Mouse (Mus musculus) heart, adult 18-20 months (tissue): ENCODE results near the gene Pkp3. TPM values are rescaled to one million over a fixed set of nuclear protein-coding genes. Genes with fewer than 3 reads are reported as not detected.
A peak's percentile ranks its signal among the peaks of the same experiment; 100 is the strongest.
"Not testable (repeated sequence)": the region's sequence is repeated elsewhere in the genome, so short reads cannot be mapped to it uniquely, and the experiment has no call there.

Source experiments
- DNase-seq, 2 experiments: peaks; one replicate each; pipeline ENCODE4 v3.0.0; 2021 to 2022; ENCODE audit warnings: mixed read lengths in 1 of 2
- long read RNA-seq, 2 experiments: library from polyadenylated mRNA; stranded (forward); transcript quantifications; one replicate each; pipeline ENCODE4 v2.0.0; 2021
- total RNA-seq, 2 experiments: library from RNA; stranded (reverse); gene quantifications; 2 replicates each; pipeline ENCODE4 v1.2.3; 2021

The Pkp3 gene
- total RNA-seq: 1 to 10 TPM in 1 of 2 experiments, under 1 TPM in 1; 0.37 to 1.6 TPM
- long read RNA-seq, experiment 1, partial matches to known transcripts: 0 of 1 reads
- long read RNA-seq, experiment 1, other reads (novel, unspliced or antisense): 0 of 1 reads
- long read RNA-seq, experiment 2: 0 reads

DNA sequence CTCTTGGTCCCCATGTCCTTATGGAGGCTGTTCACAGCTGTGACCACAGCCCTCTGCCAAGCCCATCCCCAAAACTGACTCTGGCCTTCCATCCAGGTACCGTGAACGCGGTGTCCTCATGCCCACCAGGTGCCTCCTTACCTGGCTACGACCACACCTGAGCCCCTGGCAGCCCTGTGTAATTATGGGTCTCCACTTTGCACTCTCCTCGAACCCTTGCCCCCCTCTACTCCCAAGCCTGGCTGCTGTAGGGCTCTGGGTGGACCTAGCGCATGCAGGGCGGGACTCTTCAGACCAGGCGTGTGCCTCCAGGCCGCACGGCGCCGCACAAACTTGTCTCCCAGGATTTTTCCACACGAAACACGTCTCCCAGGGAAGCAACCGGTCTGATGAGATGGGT lies at the start of gene Pkp3:
Gene Pkp3 (plus strand): TSS at position 378 of the 400 bp plus-strand sequence.
- DNase-seq: no peak

GRCm38 (mm10) chr7:141028831-141029230 lies 49.2 kb upstream of the Pkp3 start, which contains the start of gene Gm17387:
Gene Gm17387, plus strand, starts transcription at chr7:141029131.
- no peak for DNase-seq

DNA sequence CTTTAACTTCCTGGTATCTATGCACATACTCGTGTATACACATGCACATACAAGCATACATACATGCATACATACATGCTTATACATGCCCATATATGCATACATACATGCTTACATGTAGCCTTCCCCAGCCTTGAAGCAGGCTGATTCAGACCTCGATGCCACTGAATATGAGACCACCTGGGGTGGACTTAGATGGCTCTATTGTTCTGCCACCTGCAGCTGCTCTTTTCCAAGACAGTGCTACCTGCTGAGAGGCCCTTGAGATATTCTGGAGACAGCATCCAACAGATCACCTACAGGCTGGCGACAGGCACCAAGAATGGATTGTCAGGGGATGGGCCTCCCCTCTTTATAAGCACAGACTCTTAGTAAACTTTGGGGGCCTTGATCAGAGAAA lies 47.6 kb upstream of the Pkp3 start:
- no peak for DNase-seq

GRCm38 (mm10) chr7:141032458-141033167 lies 45.4 kb upstream of the Pkp3 start:
- DNase-seq: no peak

GRCm38 (mm10) chr7:141036624-141037023 lies 41.4 kb upstream of the Pkp3 start:
- not testable (repeated sequence) for DNase-seq

DNA sequence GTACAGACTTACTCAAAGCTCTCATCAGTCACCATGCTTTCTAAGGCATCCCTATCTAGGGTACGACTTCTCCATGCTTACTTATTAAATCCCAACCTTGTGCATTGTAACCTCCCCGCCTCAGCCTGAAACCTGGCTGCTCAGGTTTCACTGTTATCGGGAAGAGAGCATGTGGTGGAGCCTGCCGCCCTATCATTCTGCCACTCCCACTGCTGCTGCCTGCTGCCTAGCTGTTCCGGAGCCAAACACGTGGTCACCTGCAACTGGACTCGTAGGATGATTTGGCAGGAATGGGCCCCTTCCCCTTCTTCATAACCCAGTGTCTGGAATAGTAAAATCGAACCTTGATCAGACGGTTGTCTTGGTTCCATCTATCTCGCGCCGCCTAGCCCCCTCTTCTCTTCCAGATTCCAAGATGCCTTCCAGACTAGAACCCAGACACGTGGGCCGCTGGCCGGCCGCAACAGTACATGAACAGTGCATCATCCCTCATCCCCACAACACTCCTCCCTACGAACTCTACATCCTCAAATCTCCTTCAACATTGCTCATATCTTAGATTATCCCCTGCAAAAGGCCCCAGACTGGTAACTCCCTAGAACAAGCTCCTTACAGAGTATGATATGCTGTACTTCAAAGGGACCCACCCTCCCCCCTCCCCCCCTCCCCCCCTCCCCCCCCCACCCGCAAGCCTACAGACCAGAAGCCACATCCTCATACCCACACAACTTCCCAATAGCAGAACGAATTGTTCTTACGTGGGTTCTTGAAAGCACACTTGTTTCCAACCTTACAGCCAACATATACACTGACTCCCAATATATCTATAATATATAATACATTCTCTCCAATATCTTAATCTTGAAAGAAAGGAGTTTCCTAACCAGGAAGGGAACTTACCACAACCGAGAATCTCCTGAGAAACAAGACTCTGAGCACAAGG lies 39.7 kb upstream of the Pkp3 start:
- DNase-seq: no peak

DNA sequence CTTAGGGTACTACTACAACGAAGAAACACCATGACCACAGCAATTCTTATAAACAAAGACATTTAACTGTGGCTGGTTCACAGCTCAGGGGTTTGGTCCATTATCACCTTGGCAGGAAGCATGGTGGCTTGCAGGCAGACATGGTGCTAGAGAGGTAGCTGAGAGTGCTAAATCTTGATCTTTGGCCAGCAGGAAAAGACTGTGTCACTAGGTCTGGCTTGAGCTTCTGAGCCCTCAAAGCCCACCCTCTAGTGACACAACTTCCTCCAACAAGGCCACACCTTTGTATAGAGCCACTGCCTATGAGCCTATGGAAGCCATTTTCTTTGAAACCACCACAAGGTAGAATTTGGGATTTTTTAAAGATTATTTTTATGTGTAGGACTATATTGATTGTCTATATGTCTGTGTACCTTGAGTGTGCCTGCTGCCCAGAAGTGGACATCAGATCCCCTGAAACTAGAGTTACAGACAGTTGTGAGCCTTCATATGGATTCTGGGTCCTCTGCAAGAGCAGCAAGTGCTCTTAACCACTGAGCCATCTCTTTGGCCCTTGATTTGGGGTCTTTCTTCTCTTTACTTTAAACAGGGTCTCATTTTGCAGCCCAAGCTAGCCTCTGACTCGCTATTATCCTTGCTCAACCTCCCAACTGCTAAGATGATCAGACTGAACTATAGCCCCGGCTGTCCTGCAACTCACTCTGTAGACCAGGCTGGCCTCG lies 38.5 kb upstream of the Pkp3 start:
- DNase-seq: no peak

GRCm38 (mm10) chr7:141040867-141041606 lies 37.0 kb upstream of the Pkp3 start:
- peak in 1 of 2 experiments; percentile 37 for DNase-seq

GRCm38 (mm10) chr7:141041661-141042060 lies 36.4 kb upstream of the Pkp3 start:
- DNase-seq: peak; percentile 87 to 90

DNA sequence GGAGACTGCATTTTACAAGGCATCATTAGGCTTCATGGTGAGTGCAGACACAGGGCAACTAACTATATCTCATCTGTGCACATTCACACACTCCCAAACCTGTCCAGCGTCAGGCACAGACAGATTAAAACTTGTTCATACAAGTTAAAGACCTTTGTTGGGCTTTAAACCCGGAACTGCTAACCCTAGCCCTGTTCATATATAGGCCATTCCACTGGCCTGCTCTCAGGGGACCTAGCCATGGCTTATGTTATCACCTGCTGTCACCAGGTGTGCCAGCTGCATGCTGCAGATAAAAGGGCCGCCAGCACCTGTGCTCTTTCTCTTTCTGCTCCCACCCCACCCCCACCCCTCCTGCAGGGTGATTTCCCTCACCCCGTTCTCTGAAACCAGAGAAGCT lies 35.5 kb upstream of the Pkp3 start:
- no peak for DNase-seq

DNA sequence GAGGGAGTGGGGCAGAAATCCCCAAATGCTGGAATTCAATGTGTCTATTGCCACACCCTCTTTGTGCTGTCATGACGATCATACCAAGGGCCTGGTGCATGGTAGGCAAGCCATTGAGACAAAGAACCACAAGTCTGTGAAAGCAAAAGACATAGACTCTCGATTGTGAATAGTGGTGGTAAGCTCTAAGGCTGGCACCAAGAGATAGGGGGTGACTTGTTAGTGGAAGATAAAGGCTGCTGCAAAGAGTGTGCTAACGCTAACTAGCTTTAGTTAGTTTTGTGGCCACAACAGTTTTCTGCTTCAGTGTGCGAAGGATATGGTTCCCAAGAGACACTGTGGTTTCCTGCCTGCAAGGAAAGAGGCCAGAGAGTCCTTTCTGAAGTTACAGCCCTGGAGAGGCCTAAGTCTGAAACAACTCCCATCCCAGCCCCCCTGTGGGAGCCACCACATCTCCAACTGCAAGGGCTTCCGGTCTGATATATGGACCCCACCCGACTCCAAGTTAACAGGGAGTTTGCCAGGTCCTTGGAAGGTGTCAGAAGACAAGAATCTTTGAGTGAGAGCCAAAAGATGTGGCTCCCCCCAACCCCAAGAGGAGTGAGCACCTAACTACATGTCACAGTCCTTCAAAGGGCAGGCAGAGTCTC lies 31.0 kb upstream of the Pkp3 start:
- DNase-seq: peak in 1 of 2 experiments; percentile 72

DNA sequence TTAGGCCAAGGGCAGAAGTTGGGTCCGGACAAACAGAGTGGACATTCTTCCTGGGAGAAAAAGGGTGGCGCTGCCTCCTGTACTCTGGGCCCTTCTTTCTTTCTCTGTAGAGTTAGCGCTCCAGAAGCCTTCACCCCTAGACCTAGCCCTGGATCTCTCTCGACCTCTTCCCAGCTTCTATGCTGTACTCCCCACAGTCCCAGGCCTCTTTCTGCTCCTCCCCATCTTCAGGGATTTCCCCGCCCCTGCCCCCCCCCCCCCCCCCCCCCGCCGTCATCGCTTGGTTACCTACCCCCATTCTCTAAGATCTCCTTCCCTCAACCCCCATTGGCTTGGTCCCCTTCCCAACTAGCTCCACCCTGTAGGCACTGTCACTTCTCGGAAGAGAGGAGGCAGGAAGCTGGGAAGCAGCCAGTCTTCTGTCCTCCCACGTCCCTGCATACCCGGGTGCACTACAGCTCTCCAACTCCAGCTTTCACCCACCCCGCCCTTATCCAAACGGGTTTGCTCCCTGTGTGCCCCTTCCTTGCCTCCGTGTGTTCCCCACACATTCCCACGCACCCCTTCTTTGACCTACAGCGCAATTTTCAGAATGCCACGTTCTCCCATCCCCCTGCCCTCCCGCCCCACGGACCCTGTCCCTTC lies 30.3 kb upstream of the Pkp3 start:
- DNase-seq: peak; percentile 90 to 96

DNA sequence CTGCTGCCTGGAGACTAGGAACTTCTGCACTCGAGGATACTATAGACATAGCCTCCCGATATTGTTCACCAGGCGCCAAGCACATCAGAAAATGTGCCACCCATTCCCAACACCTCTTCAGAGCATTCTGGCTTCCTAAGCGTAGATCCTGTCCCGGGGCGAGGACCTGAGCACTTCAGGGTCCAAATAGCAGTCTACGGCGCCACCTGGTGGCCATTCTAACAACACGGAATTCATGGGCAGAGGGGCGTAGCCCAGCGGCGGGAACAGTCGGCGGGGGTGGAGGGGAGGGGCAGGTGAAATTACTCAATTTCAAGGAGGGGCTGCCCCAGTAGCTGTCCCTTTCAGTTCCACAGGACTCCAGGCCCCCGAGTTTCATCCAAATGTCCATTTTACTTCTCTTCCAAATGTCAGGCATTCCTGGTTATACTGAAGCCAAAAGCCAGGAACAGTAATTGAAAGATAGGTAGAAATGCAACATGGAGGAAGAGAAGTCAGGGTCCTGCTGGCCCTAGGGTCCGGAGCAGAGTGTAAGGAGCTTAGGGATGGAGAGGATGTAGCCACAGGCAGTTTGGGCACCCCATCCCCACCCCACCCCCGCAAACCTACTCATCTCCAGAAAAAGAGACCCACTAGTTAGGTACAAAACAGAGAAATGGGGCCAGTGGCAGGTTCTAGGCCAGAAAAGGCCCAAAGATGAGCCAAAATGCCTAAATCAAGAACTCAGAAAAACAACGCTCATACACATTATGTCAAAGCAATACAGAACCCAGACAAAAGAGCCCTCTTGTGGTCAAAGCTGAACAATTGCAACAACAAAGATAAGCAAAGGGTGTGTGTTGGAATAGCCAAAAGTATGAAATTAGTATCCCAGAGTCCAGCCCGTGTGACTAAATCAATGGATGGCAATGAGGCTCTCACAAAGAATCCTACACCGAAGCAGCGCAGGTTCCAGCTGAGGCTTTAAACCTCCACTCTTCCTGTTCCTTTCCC lies 29.5 kb upstream of the Pkp3 start:
- peak; percentile 94 to 96 for DNase-seq

GRCm38 (mm10) chr7:141049326-141049725 lies 28.7 kb upstream of the Pkp3 start:
- no peak for DNase-seq

DNA sequence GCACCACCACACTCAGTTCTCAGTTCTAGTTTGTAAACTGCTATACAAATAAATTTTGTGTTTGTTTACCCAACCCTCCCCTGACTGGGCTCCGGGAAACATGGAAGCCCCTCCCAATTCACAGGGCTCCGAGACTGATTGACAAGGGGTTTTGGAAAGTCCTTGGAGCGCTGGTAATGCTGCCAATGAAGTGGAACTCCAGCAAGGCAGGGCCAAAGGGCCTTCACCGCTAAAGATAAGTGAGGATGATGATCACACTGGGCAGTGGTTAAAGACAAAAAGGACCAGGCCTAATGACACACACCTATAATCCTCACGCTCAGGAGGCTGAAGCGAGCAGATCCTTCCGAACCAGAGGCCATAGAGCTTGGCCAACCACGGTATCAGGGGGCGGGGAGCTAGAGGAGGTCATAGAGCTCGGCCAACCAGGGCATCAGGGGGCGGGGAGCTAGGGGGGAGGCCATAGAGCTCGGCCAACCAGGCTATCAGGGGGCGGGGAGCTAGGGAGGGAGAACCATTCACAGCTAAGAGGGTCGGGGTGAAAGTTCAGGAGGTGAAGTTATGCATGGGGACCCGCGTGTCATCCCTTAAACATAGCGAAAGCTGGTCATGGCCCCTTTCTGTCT lies 26.8 kb upstream of the Pkp3 start:
- DNase-seq: no peak

GRCm38 (mm10) chr7:141052016-141052415 lies 26.0 kb upstream of the Pkp3 start:
- no peak for DNase-seq

DNA sequence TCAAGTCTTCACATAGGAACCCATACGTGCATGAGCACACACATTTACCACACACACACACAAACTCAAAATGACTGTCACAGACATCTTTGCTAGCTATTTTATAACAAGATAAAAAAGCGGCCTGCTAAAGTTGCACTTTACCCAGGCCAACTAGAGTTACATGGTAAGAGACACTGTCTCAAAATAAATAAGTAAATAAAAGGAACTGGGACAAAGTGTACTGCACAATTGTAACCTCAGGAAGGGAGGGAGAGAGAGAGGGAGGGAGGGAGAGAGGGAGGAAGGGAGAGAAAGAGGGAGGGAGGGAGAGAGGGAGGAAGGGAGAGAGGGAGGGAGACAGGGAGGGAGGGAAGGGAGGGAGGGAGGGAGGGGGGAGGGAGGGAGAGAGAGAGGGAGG lies 25.6 kb upstream of the Pkp3 start:
- no peak for DNase-seq

DNA sequence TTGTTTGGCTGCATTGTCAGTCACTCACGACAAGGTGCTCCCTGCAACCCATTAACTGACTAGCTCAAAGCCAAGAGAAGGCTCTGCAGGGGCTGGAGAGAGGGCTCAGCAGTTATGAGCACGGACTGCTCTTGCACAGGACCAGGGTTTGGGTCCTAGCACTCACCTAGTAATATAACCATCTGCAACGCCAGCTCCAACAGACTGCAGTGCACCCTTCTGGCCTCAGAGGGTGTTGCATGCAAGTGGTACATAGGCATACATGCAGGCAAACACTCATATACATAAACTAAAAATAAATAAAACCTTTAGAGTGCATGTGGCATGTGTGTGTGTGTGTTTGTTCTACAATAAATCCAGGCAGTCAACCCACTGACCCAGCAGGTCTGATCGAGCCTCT lies 22.2 kb upstream of the Pkp3 start:
- no peak for DNase-seq

GRCm38 (mm10) chr7:141056976-141057375 lies 21.0 kb upstream of the Pkp3 start:
- DNase-seq: no peak
